Mouse (Mus musculus) spleen, adult 2 months (tissue): ENCODE data around the gene Egln2. TPM values are rescaled to one million over a fixed set of nuclear protein-coding genes. Genes with fewer than 3 reads are reported as not detected.

Experiments used
- DNase-seq, 2 experiments: peaks; one replicate each; pipeline versions ENCODE4 v3.0.0 to v3.0.0-alpha.2; 2012 to 2021; ENCODE audit warnings: low spot score in 2 of 2, low read depth in 1 of 2
- H3K27ac ChIP-seq: fragments of 200-500 bp; 2 replicates; pipeline ENCODE4 v1.5.1; 2012; ENCODE audit warnings: low read length, inconsistent platforms; ENCODE audit not compliant: insufficient read depth
- H3K27me3 ChIP-seq: fragments of 200-500 bp; 2 replicates; pipeline ENCODE4 v1.6.1; 2012; ENCODE audit warnings: mild to moderate bottlenecking, moderate library complexity, low read length, inconsistent platforms; ENCODE audit not compliant: control insufficient read depth, insufficient read depth
- H3K36me3 ChIP-seq: fragments of 200-500 bp; 2 replicates; pipeline ENCODE4 v1.6.1; 2012; ENCODE audit warnings: mild to moderate bottlenecking, low read length, inconsistent platforms; ENCODE audit not compliant: control insufficient read depth, insufficient read depth
- H3K4me1 ChIP-seq: fragments of 200-500 bp; 2 replicates; pipeline ENCODE4 v1.6.1; 2011; ENCODE audit warnings: inconsistent platforms; ENCODE audit not compliant: control insufficient read depth, insufficient read depth, insufficient read length
- H3K4me3 ChIP-seq: fragments of 200-500 bp; 2 replicates; pipeline ENCODE4 v1.5.1; 2011; ENCODE audit warnings: mild to moderate bottlenecking, inconsistent platforms; ENCODE audit not compliant: insufficient read depth, insufficient read length; ENCODE audit errors: extremely low read depth
- CTCF ChIP-seq: fragments of 200-500 bp; IDR thresholded peaks from 2 replicates; pipeline ENCODE4 v1.5.1; 2011; ENCODE audit warnings: mild to moderate bottlenecking, inconsistent platforms; ENCODE audit not compliant: insufficient read depth, insufficient read length, insufficient replicate concordance; ENCODE audit errors: extremely low read depth
- POLR2A ChIP-seq: fragments of 200-500 bp; IDR thresholded peaks from 2 replicates; pipeline ENCODE4 v1.6.1; 2011; ENCODE audit warnings: low read depth, low read length, inconsistent platforms
- WGBS: fragments of 180-500 bp; shearing (Covaris S2); methylation state at CpG from one replicate; pipeline ENCODE4 v1.1.7; 2018; 5-methylcytosine and 5-hydroxymethylcytosine counted together
- polyA plus RNA-seq: library from polyadenylated mRNA; depleted of rRNA; stranded (reverse); fragments of >200 nt; gene quantifications from 2 replicates; pipeline ENCODE4 v1.2.3, GENCODE M21; 2012; rRNA removed

Gene Egln2
- polyA plus RNA-seq, 1 experiment: 83.0 TPM

GRCm38 (mm10) chr7:27124969-27125368, 41.6 kb downstream of the Egln2 start:
- no peaks in the 10 kb centered on the region for H3K27me3 ChIP-seq
- no peak for DNase-seq
- no peaks in the 10 kb centered on the region for H3K36me3 ChIP-seq
- WGBS: 86% methylated on average over 4 of the region's 4 CpGs
- H3K27ac ChIP-seq: no peak overlapping the region
- TF ChIP-seq POLR2A (no peak), CTCF (no peak)
- no peaks in the 10 kb centered on the region for H3K4me1 ChIP-seq
- H3K4me3 ChIP-seq: no peak overlapping the region

- H3K4me1 ChIP-seq: no peaks in the 10 kb centered on the region
- no peaks in the 10 kb centered on the region for H3K27me3 ChIP-seq
- no peak overlapping the region for H3K27ac ChIP-seq
- TF ChIP-seq POLR2A (no peak), CTCF (no peak)
- 78% methylated on average over 5 of the region's 5 CpGs for WGBS
- no peak overlapping the region for H3K4me3 ChIP-seq
- DNase-seq: no peak
- no peaks in the 10 kb centered on the region for H3K36me3 ChIP-seq
Observed at GRCm38 (mm10) chr7:27124305-27124832, 42.2 kb downstream of the Egln2 start.

GRCm38 (mm10) chr7:27119676-27120075, 46.9 kb downstream of the Egln2 start, which contains the start of gene Cyp2f2:
TSS of gene Cyp2f2 (plus strand) at chr7:27119909.
- Histone ChIP-seq H3K27me3 (no peaks in the 10 kb centered on the region), H3K4me3 (no peak within 1 kb of the TSS), H3K27ac (no peak within 1 kb of the TSS), H3K36me3 (no peaks in the 10 kb centered on the region), H3K4me1 (no peaks in the 10 kb centered on the region)
- TF ChIP-seq POLR2A (no peak), CTCF (no peak)
- DNase-seq: no peak

GRCm38 (mm10) chr7:27118033-27118511, 48.5 kb downstream of the Egln2 start:
- Histone ChIP-seq H3K4me3 (no peak overlapping the region), H3K27me3 (no peaks in the 10 kb centered on the region), H3K36me3 (no peaks in the 10 kb centered on the region), H3K4me1 (no peaks in the 10 kb centered on the region), H3K27ac (no peak overlapping the region)
- 44% methylated on average over 4 of the region's 4 CpGs for WGBS
- DNase-seq: no peak
- no peak for TF ChIP-seq CTCF

GRCm38 (mm10) chr7:27111987-27112386, 54.6 kb downstream of the Egln2 start:
- DNase-seq: no peak
- Histone ChIP-seq H3K27ac (no peak overlapping the region), H3K27me3 (no peaks in the 10 kb centered on the region), H3K36me3 (no peaks in the 10 kb centered on the region), H3K4me3 (no peak overlapping the region), H3K4me1 (no peaks in the 10 kb centered on the region)
- TF ChIP-seq POLR2A: no peak
- TF ChIP-seq CTCF: no peak
- WGBS: 78% methylated on average over 3 of the region's 3 CpGs

GRCm38 (mm10) chr7:27111038-27111437, 55.6 kb downstream of the Egln2 start:
- Histone ChIP-seq H3K36me3 (no peaks in the 10 kb centered on the region), H3K27me3 (no peaks in the 10 kb centered on the region), H3K4me1 (no peaks in the 10 kb centered on the region), H3K27ac (no peak overlapping the region), H3K4me3 (no peak overlapping the region)
- DNase-seq: no peak
- WGBS: 92% methylated on average over 1 of the region's 1 CpGs
- TF ChIP-seq POLR2A (no peak), CTCF (no peak)

- no peak for DNase-seq
Observed at GRCm38 (mm10) chr7:27110327-27110726, 56.3 kb downstream of the Egln2 start.

More at GRCm38 (mm10) chr7:27110327-27110726, 56.3 kb downstream of the Egln2 start:
- H3K36me3 ChIP-seq: no peaks in the 10 kb centered on the region
- TF ChIP-seq POLR2A (no peak), CTCF (no peak)
- no peak overlapping the region for H3K4me3 ChIP-seq
- no peaks in the 10 kb centered on the region for H3K4me1 ChIP-seq
- no peak overlapping the region for H3K27ac ChIP-seq
- H3K27me3 ChIP-seq: no peaks in the 10 kb centered on the region

Other genes with a start within 250 kb of the Egln2 start
- gene Cyp2a22, start 227.4 kb downstream of the Egln2 start, polyA plus RNA-seq: not detected in 2 replicates
- gene Cyp2a12, start 137.7 kb downstream of the Egln2 start, polyA plus RNA-seq: 0.05 TPM in 1 of 2 replicates, not detected in the other
- gene Cyp2f2, start 46.9 kb downstream of the Egln2 start, polyA plus RNA-seq: 0.12 and 0.34 TPM in 2 replicates
- not detected in 2 replicates for gene Cyp2t4, start 13.1 kb downstream of the Egln2 start, polyA plus RNA-seq
- 78.8 and 111 TPM in 2 replicates for gene Rab4b, start 12.1 kb upstream of the Egln2 start, polyA plus RNA-seq
- not detected in 2 replicates for gene Gm21983, start 14.3 kb upstream of the Egln2 start, polyA plus RNA-seq
- gene Mia, start 14.4 kb upstream of the Egln2 start, polyA plus RNA-seq: 1.0 and 2.3 TPM in 2 replicates
- gene BC024978, start 29.0 kb upstream of the Egln2 start, polyA plus RNA-seq: 9.5 and 12.1 TPM in 2 replicates
- 93.7 and 142 TPM in 2 replicates for gene Snrpa, start 29.5 kb upstream of the Egln2 start, polyA plus RNA-seq
- gene Itpkc, start 61.9 kb upstream of the Egln2 start, polyA plus RNA-seq: 5.9 and 7.0 TPM in 2 replicates
- gene Coq8b, start 66.2 kb upstream of the Egln2 start, polyA plus RNA-seq: 28.9 and 36.4 TPM in 2 replicates
- gene Numbl, start 91.6 kb upstream of the Egln2 start, polyA plus RNA-seq: 6.1 and 7.6 TPM in 2 replicates
- gene Ltbp4, start 170.9 kb upstream of the Egln2 start, polyA plus RNA-seq: 157 and 164 TPM in 2 replicates
- 130 and 166 TPM in 2 replicates for gene Shkbp1, start 189.2 kb upstream of the Egln2 start, polyA plus RNA-seq
- gene Gm20479, start 190.6 kb upstream of the Egln2 start, polyA plus RNA-seq: 0.47 and 0.54 TPM in 2 replicates